Mouse (Mus musculus) retina, embryonic 14.5 days (tissue): ENCODE data around the gene Fars2.

Experiments used
- DNase-seq: peaks from one replicate; pipeline ENCODE4 v3.0.0-alpha.2; 2015; ENCODE audit warnings: low spot score

Gene Fars2

DNA sequence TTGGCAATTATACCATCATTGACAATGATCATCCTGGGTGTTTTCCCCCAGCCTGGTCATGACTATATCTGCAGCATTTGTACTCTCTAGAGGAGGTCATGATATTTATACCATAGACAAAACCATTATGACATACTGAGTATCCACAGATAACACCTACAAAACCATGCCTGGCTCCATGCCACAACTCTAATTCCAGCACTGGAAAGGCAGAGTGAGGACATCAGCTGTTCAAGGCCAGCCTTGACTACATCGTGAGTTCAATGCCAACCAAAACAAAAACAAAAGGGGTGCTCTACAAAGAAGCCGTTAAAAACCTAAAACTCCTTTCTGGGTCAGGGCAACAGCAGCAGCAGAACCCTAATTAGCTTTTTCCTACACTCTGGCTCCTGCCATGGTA, 392.9 kb downstream of the Fars2 start:
- DNase-seq: no peak

DNA sequence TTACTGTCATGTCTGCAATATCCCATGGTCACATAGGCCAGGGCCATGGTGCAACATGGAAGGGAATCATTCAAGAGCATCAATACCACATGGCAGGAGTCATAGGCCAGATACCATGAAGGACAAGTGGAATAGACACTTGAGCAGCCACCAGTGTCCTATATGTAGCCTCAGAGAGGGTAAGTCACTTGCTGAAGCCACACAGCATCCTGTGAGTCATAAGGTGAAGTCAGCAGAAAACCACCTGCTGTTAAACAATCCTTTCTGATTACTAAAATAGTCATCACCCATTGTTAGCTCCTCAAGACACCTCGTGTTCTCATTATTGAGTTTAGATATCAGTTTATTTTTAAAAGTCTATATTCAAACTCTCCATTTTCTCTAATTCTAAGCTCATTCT, 395.9 kb downstream of the Fars2 start:
- DNase-seq: no peak

DNA sequence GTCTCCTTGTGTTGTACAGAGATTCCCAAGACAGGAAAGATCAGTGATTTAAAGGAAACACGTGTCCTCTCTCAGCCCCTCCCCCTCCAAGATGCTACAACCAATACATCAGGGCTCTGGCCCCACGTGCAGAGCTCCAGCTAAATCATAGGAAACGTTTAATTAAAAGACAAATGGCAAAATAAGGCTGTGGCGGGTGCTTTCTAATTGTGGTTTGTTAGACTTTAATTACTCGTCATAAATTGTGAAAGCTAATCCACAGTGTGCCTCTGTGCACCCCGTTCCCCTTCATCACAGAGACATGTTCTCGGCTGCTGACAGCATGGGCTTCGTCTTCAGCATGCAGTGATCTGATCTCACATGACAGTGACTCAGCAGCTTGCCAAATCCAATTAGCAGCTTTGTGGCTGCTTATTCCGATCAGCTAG, 400.9 kb downstream of the Fars2 start:
- DNase-seq: peak; percentile 84

DNA sequence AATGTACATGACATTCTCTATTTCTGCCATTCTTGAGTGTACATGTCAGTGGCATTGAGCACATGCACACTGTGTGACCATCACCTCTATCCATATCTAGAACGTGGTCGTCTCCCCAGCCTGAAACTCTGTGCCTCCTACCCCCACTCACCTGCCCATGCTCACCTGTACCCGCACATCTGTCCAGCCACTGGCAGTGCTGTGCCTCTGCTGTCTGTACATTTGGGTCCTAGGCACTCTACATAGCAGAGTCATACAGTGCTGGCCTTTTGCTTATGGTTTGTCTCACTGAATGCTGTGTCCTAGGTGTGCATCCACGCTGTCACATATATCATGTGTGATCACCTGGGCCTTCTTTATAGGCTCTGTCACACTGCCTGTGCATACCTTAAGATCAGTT, 410.5 kb downstream of the Fars2 start:
- no peak for DNase-seq

DNA sequence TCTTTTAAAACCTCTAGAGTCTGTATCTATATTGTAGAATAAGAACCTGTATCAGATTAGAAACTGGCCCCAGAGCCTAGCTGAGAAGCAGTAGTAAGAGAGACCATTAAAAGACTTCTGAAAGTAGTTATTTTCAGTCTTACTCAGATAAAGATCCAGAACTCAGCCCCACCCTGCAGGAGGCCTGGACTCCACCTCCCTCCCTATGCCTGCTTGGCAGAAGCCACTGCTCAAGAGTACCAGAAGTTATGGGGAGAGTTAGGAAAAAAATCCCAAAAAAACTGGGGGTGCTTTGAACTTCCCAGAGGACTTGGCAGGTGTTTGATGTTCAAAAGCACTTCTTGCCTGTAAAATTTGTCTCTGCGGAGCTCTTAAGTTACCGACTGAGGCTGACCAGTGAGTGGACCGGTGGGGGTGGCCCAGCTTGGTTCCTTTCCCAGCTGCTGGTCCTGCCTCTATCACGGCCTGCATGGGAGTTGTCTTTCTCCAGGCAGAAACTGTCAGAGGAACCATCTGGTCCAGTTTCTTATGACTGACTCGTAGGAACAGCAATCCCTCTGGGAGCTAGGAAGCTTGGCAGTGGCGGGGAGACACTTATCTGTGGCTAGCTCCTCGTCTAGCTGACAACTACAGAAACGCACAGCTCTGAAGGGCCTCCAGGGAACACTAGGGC, 411.1 kb downstream of the Fars2 start:
- peak; percentile 3 for DNase-seq

DNA sequence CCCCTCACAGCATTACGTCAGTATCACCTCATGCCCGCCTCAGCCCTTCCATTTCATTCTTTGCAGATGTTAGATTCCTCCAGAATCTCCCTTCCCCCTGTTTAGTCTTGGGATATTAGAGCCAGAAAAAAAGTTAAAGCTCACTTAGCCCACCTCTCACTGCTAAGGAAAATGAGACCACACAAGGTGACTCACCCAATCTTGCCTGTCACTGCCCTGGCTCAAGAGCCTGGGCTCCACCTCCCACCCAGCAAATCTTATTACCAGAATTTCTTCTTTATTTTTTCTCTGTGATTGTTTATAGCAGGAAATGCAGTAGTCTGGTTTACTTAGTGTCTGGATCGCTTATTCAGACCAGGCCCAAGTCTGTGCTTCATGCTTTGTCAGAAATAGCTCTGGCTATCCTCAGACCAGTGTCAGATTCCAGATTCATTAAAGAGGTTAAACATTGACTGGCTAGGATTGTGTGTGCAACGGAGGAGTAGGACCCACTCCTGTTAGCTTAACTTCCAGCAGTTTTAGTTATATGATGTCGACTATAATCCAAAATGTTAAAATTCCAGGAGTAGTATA, 412.3 kb downstream of the Fars2 start:
- no peak for DNase-seq

DNA sequence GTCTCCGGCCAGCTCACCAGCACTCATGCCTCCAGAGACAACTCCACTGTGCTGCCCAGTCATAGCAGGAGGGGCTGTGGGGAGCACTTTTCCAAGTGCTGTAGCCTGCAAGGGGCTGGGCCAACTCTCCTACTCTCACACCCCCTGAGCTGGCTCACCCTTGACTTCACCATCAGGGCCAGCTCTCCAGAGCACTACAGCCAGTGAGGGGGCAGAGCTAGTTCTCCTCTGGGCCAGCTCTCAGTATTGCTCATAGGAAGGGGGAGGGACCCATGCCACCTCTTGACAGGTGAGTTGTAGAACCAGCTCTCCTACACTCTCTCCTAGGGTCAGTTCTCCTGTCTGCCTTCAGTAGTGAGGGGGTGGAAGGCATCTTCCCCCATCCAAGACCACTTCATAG, 413.6 kb downstream of the Fars2 start:
- DNase-seq: no peak

DNA sequence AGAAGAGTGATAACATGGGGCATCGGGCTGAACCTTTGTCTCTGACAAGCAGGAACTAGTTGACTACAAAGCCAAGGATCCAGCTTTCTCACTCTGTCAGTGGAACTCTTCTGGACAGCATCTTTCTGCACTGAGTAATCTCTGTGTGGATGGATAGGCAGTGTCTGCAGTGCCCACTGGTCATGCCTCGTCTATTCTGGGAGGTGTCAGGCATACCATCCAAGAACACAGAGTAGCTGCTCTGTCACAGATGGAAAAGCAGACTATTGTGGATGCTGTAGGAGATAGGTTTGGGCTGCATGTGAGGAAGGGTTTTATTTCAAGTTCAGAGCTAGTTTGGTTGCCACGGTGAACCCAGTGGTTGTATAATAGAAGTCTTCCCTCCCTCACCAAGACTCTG, 414.7 kb downstream of the Fars2 start:
- DNase-seq: no peak

DNA sequence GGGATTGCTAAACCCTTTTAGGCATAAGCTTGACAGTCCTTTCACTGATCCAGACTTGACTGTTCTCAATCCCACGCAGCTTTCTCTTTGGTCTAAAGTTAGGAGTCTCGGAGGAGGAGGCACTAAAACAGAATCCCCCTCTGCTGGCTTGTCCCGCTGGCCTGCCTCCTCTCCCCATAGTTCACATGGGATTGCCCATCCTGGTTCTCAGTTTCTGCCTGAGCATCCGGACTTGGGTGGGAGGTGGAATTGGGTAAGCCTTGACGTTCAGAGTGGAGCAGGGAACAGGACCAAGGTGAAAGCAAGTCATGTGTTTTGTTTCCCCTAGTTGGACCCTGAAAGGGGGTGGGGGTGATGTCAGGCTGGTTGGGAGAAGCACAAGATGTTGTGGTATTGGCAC, 415.9 kb downstream of the Fars2 start:
- DNase-seq: no peak

DNA sequence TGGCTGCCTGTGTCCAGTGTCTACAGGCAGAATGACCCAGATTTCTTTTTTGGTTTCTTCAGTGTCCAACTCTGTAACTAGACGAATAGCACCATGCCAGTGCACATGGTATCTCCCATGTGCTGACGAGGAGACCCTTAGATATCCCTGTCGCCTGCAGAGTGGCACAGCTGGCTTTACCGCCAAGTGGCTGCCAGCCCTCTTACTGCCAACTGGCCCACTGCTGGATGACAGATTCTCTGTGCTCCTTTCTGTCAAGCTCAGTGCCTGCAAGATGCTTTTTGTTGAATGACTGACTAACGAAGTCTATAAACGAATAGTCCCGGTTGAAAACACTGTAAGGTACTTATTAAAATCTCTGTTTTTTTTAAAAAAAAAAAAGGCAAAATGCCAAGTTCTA, 416.3 kb downstream of the Fars2 start:
- no peak for DNase-seq

DNA sequence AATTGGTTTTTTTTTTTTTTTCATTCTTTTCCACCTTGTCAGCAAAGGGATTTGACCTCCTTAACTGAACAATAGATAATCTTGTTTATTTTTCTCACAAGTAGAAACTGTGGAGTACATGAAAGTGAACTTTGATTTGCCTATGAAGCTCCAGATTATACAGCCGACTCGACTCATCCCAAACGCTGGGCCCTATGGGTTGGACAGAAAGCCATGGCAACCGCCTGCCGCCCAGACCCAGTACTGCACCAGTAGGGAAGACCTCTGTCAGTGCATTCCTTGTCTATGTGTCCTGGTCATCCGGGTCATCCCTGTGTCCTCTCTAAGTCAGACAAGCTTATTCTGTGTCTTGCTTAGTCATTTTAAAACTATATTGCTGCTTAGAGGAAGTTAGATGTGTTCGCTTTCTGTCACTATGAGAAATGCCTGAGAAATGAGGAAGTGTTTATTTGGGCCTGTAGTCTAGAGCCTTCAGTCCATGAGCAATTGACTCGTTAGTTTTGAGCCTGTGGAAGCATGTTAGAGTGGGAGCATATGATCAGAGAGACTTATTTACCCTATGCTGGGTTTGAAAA, 416.8 kb downstream of the Fars2 start:
- no peak for DNase-seq

DNA sequence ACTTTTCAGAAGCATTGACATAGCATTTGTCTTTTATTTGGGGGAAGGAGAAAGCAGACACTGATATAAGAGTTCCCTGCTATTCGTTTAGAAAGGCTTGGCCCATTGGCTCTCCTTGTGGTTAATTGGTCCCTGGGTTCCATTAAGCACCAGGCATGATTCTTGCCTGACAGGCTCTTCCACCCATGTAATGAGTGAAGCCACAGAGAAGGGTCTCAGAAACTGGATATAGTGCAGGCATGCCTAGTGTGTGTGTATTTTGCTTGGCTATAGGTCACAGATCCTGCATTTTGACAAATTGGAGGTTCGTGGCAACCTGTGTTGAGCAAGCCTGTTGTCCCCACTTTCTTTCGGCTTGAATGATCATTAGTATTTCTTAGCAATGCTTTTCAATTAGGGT, 420.4 kb downstream of the Fars2 start:
- DNase-seq: no peak

DNA sequence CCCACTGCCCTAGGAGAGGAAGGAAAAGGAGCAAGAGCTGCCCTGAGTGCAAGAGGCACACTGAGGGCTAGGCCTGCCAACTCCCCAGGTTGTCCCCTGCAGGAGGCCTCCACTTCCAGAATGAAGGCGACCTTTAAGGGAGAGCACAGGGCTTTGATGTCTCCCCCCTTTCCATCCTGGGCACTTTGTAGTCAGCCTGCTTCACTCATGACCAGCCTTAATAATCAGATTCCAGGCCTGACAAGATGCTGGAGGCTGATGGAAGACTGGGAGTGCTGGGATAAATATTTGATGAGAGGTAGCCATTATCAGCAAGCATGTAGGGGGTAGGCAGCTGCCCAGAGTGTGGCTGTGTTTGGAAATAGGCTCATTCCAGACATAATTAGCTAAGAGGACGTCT, 421.2 kb downstream of the Fars2 start:
- DNase-seq: peak; percentile 38

DNA sequence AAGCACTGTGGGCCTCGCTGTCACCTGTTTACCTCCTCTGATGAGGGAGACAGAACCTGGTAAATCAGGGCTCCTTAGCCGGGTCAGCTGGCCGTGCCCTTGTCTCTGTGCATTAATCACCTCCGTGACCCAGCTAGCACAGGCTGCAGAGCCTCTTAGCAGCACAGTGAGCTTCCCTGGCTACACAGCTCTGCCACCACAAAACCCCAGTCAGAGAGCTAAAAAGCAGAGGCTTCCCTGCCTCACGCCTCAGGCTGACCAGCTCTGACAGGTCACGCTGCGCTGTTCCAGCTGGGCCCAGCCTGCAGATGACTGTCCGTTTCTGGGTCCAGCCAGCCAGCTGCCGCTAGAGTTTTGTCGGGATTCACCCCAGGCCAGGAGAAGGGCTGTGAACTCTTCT, 423.0 kb downstream of the Fars2 start:
- peak; percentile 72 for DNase-seq

DNA sequence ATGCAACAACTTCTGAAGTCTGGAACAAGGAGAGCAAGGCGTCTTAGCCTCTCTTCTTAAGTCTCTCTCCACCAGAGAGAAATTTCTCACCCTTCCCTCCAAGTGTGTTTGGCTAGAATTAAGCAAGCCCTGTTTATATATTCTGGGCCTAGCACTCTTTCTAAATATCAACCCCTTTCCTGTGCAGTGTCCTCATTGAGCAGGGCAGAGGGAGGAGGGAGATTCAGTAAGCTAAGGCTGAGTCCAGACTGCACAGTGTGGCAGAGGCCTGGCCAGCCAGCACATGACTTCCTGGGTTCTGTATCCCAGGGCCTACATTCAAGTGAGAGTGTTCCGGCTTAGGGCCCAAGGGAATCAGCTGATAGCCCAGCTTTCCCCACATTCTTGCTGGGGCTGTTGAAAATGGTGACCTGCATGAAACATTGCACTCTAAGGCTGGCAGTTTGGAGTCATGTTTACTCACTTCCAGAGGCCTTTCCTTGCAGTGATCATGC, 424.1 kb downstream of the Fars2 start:
- no peak for DNase-seq

DNA sequence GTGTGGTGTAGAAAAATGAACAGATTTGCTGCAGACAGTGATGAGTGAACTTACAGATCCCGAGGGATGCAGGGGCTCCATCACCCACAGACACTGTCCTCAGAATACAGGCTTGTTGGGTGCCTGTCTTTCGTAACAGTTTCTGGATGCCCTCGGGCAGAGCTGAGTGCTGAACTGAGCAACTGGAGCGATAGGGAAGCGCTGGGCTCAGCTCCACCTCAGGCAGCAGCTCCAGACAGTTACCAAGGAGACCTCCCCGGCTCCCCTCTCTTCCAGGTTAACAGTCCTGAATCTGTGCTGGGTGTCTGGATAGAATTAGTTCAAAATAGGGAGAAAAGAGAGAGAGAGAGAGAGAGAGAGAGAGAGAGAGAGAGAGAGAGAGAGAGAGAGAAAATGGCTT, 433.5 kb downstream of the Fars2 start:
- DNase-seq: no peak

DNA sequence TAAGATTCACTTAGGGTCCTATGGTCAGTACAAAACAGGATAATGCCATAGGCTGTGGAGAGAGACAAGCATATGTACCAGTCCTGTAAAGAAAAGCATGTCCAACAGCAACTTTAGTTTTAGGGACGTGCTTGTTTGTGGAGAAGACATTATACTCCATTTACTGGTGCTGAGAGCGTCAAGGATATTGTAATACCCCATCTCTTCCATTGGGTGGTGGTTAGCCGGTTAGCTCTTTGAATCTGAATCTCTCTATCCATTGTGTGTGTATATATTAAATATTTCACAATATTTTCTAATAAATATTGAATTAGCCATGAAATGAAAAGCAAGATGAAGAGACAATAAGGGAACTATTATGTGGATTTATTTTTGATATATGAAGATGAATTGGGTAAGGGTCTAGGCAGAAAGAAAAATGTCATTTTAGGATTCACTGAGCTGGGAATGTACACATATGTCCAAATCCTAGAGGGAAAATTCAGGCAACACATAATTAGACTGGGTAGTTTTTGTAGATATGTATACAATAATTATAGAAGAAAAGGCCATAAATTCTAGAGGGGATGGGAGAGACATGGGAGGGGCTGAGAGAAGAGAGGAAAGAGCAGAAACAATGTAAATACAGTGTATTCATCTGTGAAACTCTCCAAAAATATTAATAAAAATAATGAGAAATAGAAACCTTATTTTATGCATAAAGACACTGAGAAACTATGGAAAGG, 435.5 kb downstream of the Fars2 start:
- DNase-seq: no peak

DNA sequence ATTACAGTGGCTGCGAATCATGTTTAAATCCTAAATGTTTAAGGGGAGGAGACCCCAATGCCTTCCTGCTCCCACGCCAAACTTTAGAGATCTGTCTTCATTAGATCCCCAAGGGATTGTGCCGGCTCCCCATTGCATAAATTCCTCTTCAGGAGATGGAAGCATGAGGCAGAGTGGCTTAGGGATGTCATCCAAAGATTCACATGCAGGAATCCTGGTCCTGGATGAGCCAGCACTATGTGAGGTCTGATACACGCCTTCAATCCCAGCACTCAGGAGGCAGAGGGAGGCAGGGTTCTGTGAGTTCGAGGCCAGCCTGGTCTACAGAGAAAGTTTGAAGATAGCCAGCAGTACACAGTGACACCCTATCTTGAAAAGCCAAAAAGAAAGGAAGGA, 436.0 kb downstream of the Fars2 start:
- no peak for DNase-seq

DNA sequence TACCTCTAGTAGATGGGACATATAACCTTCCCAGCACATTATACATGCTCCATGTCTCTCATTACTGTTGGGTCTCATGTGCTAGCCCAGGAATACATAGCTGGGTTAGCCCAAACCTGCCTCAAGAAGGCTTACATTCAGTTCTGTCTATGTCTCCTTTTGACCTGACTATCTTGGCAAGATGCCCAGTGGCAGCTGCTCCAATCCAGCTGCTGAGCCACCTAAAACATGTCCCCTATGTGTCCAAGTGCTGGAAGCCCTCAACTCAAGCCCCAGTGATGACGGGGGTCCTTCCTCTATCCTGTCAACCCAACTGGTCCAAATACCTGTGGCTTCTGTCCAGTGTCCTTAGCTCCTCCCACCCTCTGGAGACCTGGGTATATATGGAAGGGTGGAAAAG, 437.5 kb downstream of the Fars2 start:
- no peak for DNase-seq

DNA sequence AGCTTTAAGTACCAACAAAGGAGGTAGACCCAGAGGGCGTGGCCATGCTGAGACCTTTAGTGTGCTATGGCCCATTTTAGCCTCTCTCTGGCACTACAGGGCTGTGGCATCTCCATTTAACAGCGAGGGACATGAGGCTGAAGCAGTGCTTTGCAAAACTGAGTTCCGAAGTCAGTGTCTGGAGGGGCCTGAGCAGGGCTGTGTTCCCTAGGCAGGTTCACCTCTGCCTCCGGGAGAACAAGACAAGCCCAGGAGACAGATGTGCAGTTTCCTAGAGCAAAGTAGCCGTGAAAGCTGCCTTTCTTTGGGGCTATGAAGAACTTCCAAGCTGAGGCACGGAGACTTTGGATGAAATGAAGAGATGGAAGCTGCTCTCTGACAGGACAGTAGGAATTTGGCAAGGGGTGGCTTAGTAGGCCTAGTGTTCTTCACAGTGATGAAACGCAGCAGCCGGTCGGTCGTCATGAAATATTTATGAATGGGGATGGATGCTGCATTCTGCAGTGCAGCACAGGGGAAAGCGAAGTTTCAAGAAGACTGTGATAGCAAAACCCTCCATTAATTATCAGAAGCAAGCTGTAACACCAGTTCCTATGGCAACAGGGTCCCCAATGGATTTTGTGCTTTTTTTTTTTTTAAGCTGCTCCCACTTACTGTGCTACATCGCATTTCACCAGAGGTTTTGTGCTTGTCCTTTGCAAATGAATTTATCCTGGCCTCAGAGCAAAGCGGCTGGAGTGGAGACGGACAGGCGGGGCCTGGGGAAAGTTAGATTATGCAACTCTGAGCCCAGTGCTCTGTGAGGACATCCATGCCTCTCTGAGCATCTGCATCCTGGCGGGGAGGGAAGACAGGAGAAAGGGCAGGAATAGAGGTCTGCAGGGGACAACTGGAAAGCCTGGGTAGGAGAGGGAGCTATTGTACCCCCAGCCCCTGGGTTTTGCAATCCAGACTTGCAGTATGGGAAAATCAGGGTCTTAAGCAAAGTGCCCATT, 445.5 kb downstream of the Fars2 start:
- peak; percentile 47 for DNase-seq

DNA sequence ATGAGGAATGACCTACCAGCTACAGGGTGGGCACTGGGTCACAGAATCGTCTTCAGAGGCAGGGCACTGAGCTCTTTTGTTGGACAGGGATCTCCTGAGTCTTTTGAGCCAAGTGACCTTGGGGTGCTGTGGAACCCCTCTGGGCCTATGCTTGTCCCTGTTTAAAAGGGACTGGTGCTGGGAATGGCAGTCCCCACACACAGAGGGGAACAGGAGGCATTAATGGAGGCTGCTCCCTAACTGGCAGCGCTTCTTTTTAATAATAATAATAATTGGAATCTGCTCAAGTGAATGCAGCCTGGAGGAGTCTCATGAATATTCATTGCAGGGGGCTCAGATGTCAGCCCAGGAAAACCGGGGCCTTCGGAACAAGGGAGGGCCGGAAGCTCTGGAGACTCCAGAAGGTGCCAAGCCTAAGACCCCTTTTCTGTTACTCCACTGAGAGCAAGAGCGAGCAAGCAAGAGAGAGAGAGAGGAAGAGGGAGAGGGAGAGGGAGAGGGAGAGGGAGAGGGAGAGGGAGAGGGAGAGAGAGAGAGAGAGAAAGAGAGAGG, 447.6 kb downstream of the Fars2 start:
- DNase-seq: no peak

DNA sequence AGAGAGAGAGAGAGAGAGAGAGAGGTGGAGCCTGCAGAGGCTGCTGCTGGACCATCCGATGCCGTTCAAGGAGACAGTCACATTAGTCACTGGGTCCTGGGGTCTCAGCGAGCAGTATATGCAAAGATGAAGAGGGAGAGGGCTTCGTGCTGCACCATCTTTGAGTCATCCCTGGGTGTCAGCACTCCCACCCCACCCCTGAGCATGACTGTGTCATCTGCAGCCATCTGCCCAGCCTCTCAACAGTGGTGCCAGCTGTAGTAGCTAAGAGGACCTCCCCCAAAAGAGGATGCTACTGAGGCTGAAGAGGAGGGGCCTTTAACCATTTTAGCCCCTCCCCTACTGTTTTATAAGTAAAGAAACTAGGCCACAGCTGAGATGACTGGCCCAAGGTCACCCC, 459.6 kb downstream of the Fars2 start:
- DNase-seq: no peak
